Mouse (Mus musculus) cortical plate, adult 2 months (tissue): Measurements from ENCODE around the gene Col5a1. TPM values are rescaled to one million over a fixed set of nuclear protein-coding genes. Genes with fewer than 3 reads are reported as not detected.

Source experiments
- H3K27ac ChIP-seq: fragments of 200-500 bp; 2 replicates; pipeline ENCODE4 v1.5.1; 2012; ENCODE audit warnings: low read length, control low read depth, inconsistent platforms; ENCODE audit not compliant: insufficient read depth
- H3K4me1 ChIP-seq: fragments of 200-500 bp; 2 replicates; pipeline ENCODE4 v1.6.1; 2011; ENCODE audit warnings: low read length; ENCODE audit not compliant: control insufficient read depth, insufficient read depth
- H3K4me3 ChIP-seq: fragments of 200-500 bp; 2 replicates; pipeline ENCODE4 v1.5.1; 2011; ENCODE audit warnings: mild to moderate bottlenecking, low read length, control low read depth; ENCODE audit not compliant: insufficient read depth
- CTCF ChIP-seq: fragments of 200-500 bp; IDR thresholded peaks from 2 replicates; pipeline ENCODE4 v1.5.1; 2011; ENCODE audit warnings: mild to moderate bottlenecking, control low read depth, low read length; ENCODE audit not compliant: insufficient read depth; ENCODE audit errors: extremely low read depth
- POLR2A ChIP-seq: fragments of 200-500 bp; IDR thresholded peaks from 2 replicates; pipeline ENCODE4 v1.6.1; 2011; ENCODE audit warnings: mild to moderate bottlenecking, low read length, control low read depth; ENCODE audit not compliant: insufficient read depth; ENCODE audit errors: extremely low read depth
- polyA plus RNA-seq: library from polyadenylated mRNA; depleted of rRNA; stranded (reverse); fragments of >200 nt; gene quantifications from 2 replicates; pipeline ENCODE4 v1.2.3, GENCODE M21; 2012

Col5a1 gene
- polyA plus RNA-seq, 1 experiment = 32.6 TPM

GRCm38 (mm10) chr2:27864491-27865365 lies 21.5 kb upstream of the Col5a1 start:
- H3K27ac ChIP-seq = no peak overlapping the region
- no peak for TF ChIP-seq POLR2A
- no peak for TF ChIP-seq CTCF

GRCm38 (mm10) chr2:27870586-27870985 lies 15.6 kb upstream of the Col5a1 start:
- no peak overlapping the region for H3K27ac ChIP-seq
- TF ChIP-seq CTCF (no peak), POLR2A (no peak)
- H3K4me1 ChIP-seq = no peaks in the 10 kb centered on the region
- no peak overlapping the region for H3K4me3 ChIP-seq

More at GRCm38 (mm10) chr2:27864491-27865365, 21.5 kb upstream of the Col5a1 start:
- Histone ChIP-seq H3K4me1 (no peaks in the 10 kb centered on the region), H3K4me3 (no peak overlapping the region)

- Histone ChIP-seq H3K4me1 (no peaks in the 10 kb centered on the region), H3K4me3 (no peak overlapping the region), H3K27ac (no peak overlapping the region)
- TF ChIP-seq CTCF = no peak
- TF ChIP-seq POLR2A = no peak
Observed at GRCm38 (mm10) chr2:27871056-27871455, 15.2 kb upstream of the Col5a1 start.

- TF ChIP-seq POLR2A (no peak), CTCF (no peak)
- no peak overlapping the region for H3K27ac ChIP-seq
- H3K4me3 ChIP-seq = no peak overlapping the region
- H3K4me1 ChIP-seq = no peaks in the 10 kb centered on the region
Observed at GRCm38 (mm10) chr2:27872276-27872675, 13.9 kb upstream of the Col5a1 start.

- Histone ChIP-seq H3K4me1 (no peaks in the 10 kb centered on the region), H3K4me3 (no peak overlapping the region), H3K27ac (no peak overlapping the region)
- no peak for TF ChIP-seq POLR2A
- TF ChIP-seq CTCF = no peak
Observed at GRCm38 (mm10) chr2:27873030-27873429, 13.2 kb upstream of the Col5a1 start.

- TF ChIP-seq POLR2A = no peak
- no peak for TF ChIP-seq CTCF
- Histone ChIP-seq H3K27ac (no peak overlapping the region), H3K4me3 (no peak overlapping the region), H3K4me1 (no peaks in the 10 kb centered on the region)
Observed at GRCm38 (mm10) chr2:27874596-27874995, 11.6 kb upstream of the Col5a1 start.

GRCm38 (mm10) chr2:27875231-27875630 lies 11.0 kb upstream of the Col5a1 start:
- no peak for TF ChIP-seq CTCF
- H3K4me1 ChIP-seq = no peaks in the 10 kb centered on the region
- H3K4me3 ChIP-seq = no peak overlapping the region
- H3K27ac ChIP-seq = no peak overlapping the region

GRCm38 (mm10) chr2:27875786-27876185 lies 10.4 kb upstream of the Col5a1 start:
- Histone ChIP-seq H3K27ac (no peak overlapping the region), H3K4me3 (no peak overlapping the region), H3K4me1 (no peaks in the 10 kb centered on the region)
- TF ChIP-seq POLR2A (no peak), CTCF (no peak)

- Histone ChIP-seq H3K27ac (no peak overlapping the region), H3K4me3 (no peak overlapping the region), H3K4me1 (no peaks in the 10 kb centered on the region)
- TF ChIP-seq POLR2A = no peak
- TF ChIP-seq CTCF = no peak
Observed at GRCm38 (mm10) chr2:27876724-27877504, 9.3 kb upstream of the Col5a1 start.
